Mouse (Mus musculus) spleen, adult 2 months (tissue): ENCODE measurements around the gene Bves. TPM values are rescaled to one million over a fixed set of nuclear protein-coding genes. Genes with fewer than 3 reads are reported as not detected.

Experiments
- DNase-seq, 2 experiments: peaks; one replicate each; pipeline versions ENCODE4 v3.0.0 to v3.0.0-alpha.2; 2012 to 2021; ENCODE audit warnings: low spot score in 2 of 2, low read depth in 1 of 2
- H3K27ac ChIP-seq: fragments of 200-500 bp; 2 replicates; pipeline ENCODE4 v1.5.1; 2012; ENCODE audit warnings: low read length, inconsistent platforms; ENCODE audit not compliant: insufficient read depth
- H3K27me3 ChIP-seq: fragments of 200-500 bp; 2 replicates; pipeline ENCODE4 v1.6.1; 2012; ENCODE audit warnings: mild to moderate bottlenecking, moderate library complexity, low read length, inconsistent platforms; ENCODE audit not compliant: control insufficient read depth, insufficient read depth
- H3K36me3 ChIP-seq: fragments of 200-500 bp; 2 replicates; pipeline ENCODE4 v1.6.1; 2012; ENCODE audit warnings: mild to moderate bottlenecking, low read length, inconsistent platforms; ENCODE audit not compliant: control insufficient read depth, insufficient read depth
- H3K4me1 ChIP-seq: fragments of 200-500 bp; 2 replicates; pipeline ENCODE4 v1.6.1; 2011; ENCODE audit warnings: inconsistent platforms; ENCODE audit not compliant: control insufficient read depth, insufficient read depth, insufficient read length
- H3K4me3 ChIP-seq: fragments of 200-500 bp; 2 replicates; pipeline ENCODE4 v1.5.1; 2011; ENCODE audit warnings: mild to moderate bottlenecking, inconsistent platforms; ENCODE audit not compliant: insufficient read depth, insufficient read length; ENCODE audit errors: extremely low read depth
- CTCF ChIP-seq: fragments of 200-500 bp; IDR thresholded peaks from 2 replicates; pipeline ENCODE4 v1.5.1; 2011; ENCODE audit warnings: mild to moderate bottlenecking, inconsistent platforms; ENCODE audit not compliant: insufficient read depth, insufficient read length, insufficient replicate concordance; ENCODE audit errors: extremely low read depth
- POLR2A ChIP-seq: fragments of 200-500 bp; IDR thresholded peaks from 2 replicates; pipeline ENCODE4 v1.6.1; 2011; ENCODE audit warnings: low read depth, low read length, inconsistent platforms
- WGBS: fragments of 180-500 bp; shearing (Covaris S2); methylation state at CpG from one replicate; pipeline ENCODE4 v1.1.7; 2018; 5-methylcytosine and 5-hydroxymethylcytosine counted together
- polyA plus RNA-seq: library from polyadenylated mRNA; depleted of rRNA; stranded (reverse); fragments of >200 nt; gene quantifications from 2 replicates; pipeline ENCODE4 v1.2.3, GENCODE M21; 2012

Gene Bves
- polyA plus RNA-seq, 1 experiment: 0.53 TPM

- no peaks in the 10 kb centered on the region for H3K27me3 ChIP-seq
- H3K27ac ChIP-seq: no peak overlapping the region
- no peaks in the 10 kb centered on the region for H3K4me1 ChIP-seq
- no peak overlapping the region for H3K4me3 ChIP-seq
- 89% methylated on average over 5 of the region's 5 CpGs for WGBS
- TF ChIP-seq CTCF (no peak), POLR2A (no peak)
- no peaks in the 10 kb centered on the region for H3K36me3 ChIP-seq
- DNase-seq: no peak
Observed at GRCm38 (mm10) chr10:45318922-45319321, 16.6 kb upstream of the Bves start.

GRCm38 (mm10) chr10:45320296-45320695 is 15.3 kb upstream of the Bves start:
- H3K36me3 ChIP-seq: no peaks in the 10 kb centered on the region
- 77% methylated on average over 3 of the region's 3 CpGs for WGBS
- no peak for TF ChIP-seq POLR2A
- TF ChIP-seq CTCF: no peak

GRCm38 (mm10) chr10:45324159-45324558 is 11.4 kb upstream of the Bves start:
- DNase-seq: no peak
- H3K27ac ChIP-seq: no peak overlapping the region
- no peaks in the 10 kb centered on the region for H3K4me1 ChIP-seq
- H3K4me3 ChIP-seq: no peak overlapping the region
- H3K27me3 ChIP-seq: no peaks in the 10 kb centered on the region
- WGBS: 82% methylated on average over 1 of the region's 1 CpGs
- H3K36me3 ChIP-seq: no peaks in the 10 kb centered on the region
- no peak for TF ChIP-seq CTCF
- no peak for TF ChIP-seq POLR2A

More at GRCm38 (mm10) chr10:45320296-45320695, 15.3 kb upstream of the Bves start:
- no peaks in the 10 kb centered on the region for H3K27me3 ChIP-seq
- H3K27ac ChIP-seq: no peak overlapping the region
- DNase-seq: no peak
- H3K4me1 ChIP-seq: no peaks in the 10 kb centered on the region
- no peak overlapping the region for H3K4me3 ChIP-seq

GRCm38 (mm10) chr10:45328196-45329000 is 7.2 kb upstream of the Bves start:
- no peak overlapping the region for H3K27ac ChIP-seq
- no peaks in the 10 kb centered on the region for H3K27me3 ChIP-seq
- no peaks in the 10 kb centered on the region for H3K36me3 ChIP-seq
- H3K4me1 ChIP-seq: no peaks in the 10 kb centered on the region
- TF ChIP-seq CTCF (no peak), POLR2A (no peak)
- 87% methylated on average over 7 of the region's 7 CpGs for WGBS
- DNase-seq: no peak
- H3K4me3 ChIP-seq: no peak overlapping the region

GRCm38 (mm10) chr10:45334925-45335324 is 647 bp upstream of the Bves start:
- no peaks in the 10 kb centered on the region for H3K36me3 ChIP-seq
- no peak overlapping the region for H3K4me3 ChIP-seq
- H3K27ac ChIP-seq: no peak overlapping the region
- WGBS: 49% methylated on average over 7 of the region's 7 CpGs
- peaks cover 2% of the 10 kb centered on the region; the same call in 1 of the 2 replicates for H3K4me1 ChIP-seq
- TF ChIP-seq POLR2A: no peak
- no peak for TF ChIP-seq CTCF
- DNase-seq: no peak
- peaks cover 7% of the 10 kb centered on the region for H3K27me3 ChIP-seq

GRCm38 (mm10) chr10:45339106-45339505 is 3.5 kb downstream of the Bves start:
- H3K4me3 ChIP-seq: no peak overlapping the region
- peaks cover 7% of the 10 kb centered on the region for H3K27me3 ChIP-seq
- no peaks in the 10 kb centered on the region for H3K36me3 ChIP-seq
- 88% methylated on average over 7 of the region's 7 CpGs for WGBS
- H3K27ac ChIP-seq: no peak overlapping the region
- peaks cover 2% of the 10 kb centered on the region; the same call in 1 of the 2 replicates for H3K4me1 ChIP-seq
- DNase-seq: no peak
- TF ChIP-seq CTCF (no peak), POLR2A (no peak)

- 76% methylated on average over 4 of the region's 4 CpGs for WGBS
- TF ChIP-seq POLR2A: no peak
- TF ChIP-seq CTCF: no peak
- Histone ChIP-seq H3K27me3 (no peaks in the 10 kb centered on the region), H3K4me3 (no peak overlapping the region), H3K27ac (no peak overlapping the region), H3K4me1 (no peaks in the 10 kb centered on the region), H3K36me3 (no peaks in the 10 kb centered on the region)
- no peak for DNase-seq
Observed at GRCm38 (mm10) chr10:45344381-45344780, 8.8 kb downstream of the Bves start.
